Mouse (Mus musculus) layer of hippocampus, postnatal 25 days (tissue): ENCODE data around the gene Cuedc2. TPM values are rescaled to one million over a fixed set of nuclear protein-coding genes. Genes with fewer than 3 reads are reported as not detected.

Experiments
- DNase-seq, 2 experiments: peaks; one replicate each; pipeline ENCODE4 v3.0.0; 2022; ENCODE audit warnings: mixed read lengths in 2 of 2, low spot score in 1 of 2; ENCODE audit errors: extremely low spot score in 1 of 2
- total RNA-seq, 2 experiments: library from RNA; stranded (reverse); gene quantifications; 2 replicates each; pipeline ENCODE4 v1.2.3; 2021

The Cuedc2 gene
- total RNA-seq, 2 experiments from 2014 or later, result 164 to 189 TPM

DNA sequence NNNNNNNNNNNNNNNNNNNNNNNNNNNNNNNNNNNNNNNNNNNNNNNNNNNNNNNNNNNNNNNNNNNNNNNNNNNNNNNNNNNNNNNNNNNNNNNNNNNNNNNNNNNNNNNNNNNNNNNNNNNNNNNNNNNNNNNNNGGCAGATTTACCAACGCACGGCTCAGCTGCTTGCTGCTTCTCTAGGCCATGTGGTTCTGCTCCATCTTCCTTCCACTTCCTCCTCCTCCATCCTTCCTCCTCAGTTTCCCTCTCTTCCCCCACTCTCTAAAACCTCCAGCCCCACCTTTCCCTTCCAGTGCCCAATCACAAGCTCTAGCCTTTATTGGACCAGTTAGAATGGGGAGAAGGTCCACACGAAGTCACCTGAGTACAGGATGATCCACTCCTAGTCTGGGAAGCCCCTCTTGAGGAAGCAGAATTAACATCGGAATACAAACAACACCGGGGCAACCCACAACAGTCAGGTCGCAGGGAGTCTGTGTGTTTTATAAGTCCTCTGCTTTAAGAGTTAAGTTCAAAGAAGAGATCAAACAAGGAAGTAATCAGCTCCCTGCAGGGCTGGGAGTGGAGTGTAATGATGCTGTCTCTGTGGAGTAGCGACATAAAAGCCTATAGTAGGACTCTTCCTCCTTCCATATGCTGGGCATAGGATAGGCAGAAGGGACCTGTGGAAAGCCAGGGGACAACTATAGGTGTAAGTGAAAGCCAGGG, 6.4 kb upstream of the Cuedc2 start:
- no peak for DNase-seq

DNA sequence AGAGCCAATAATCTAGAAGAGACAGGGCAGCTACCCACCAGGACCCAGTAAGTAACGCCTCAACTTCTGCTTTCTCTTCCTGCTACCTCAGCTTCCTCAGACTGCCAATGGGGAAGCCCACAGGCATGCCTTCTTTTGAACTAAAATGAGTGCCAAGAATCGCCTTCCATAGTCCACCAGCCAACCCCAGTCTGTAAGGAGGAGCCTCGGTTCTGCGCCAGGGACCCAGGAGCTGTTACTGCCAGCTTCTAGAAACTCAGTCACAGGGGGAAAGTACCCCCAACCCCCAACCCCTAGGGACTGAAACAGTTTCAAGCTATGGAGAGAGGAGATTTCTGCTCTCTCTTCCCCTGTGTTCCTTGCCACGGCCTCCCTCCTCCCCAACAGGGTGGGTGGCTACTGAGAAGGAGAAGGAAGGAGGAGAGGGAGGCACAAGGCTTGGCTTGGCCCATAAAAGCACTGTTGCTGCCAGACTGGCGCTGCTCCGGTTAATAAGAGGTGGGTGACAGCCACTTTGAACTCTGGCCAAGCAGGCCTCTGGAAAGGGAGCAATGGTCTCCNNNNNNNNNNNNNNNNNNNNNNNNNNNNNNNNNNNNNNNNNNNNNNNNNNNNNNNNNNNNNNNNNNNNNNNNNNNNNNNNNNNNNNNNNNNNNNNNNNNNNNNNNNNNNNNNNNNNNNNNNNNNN, 927 bp upstream of the Cuedc2 start:
- no peak for DNase-seq

DNA sequence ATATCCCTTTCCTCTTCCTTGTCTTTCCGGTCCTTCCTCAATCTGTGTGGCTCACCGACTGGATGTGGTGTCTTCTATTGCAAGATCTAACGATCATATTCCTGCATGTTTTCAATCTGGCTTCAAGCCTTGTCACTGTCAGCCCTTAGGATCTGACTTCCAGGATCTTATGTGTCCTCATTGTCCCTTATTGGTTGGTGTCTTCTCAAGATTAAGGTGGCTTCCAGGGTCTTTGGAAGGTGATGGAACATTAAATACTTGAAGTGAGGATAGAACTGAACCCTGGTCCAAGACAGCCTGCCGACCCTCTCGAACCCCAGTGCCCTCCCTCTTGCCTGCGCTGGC, 412 bp upstream of the Cuedc2 start:
- no peak for DNase-seq

DNA sequence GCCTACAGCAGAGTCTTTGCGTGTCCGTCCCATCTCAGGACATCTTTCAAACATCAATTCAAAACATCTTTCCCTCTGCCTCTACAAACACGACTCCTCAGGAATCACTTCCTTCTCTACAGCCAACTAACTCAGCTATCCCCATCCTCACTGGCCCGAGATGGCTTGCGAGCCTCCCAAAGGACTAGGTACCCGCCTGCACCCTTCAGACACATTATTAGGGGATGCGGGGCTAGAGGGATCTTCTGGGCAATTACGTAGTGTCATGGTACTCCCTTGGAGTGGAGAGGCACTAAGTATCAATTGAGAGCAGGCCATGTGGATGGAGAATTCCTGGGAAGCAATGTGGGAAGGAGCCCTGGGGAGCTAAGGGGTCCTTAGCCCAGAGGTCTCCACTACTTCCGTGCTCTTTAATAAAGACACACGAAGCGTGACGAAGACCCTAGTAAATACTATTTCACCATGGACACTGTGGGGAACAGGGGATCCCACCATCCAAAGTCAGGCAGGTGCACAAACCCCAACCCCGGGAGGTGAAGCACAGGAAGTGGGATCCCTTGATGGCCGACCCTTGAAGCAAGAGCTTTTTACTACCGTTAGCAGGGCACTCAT, 677 bp downstream of the Cuedc2 start:
- no peak for DNase-seq

DNA sequence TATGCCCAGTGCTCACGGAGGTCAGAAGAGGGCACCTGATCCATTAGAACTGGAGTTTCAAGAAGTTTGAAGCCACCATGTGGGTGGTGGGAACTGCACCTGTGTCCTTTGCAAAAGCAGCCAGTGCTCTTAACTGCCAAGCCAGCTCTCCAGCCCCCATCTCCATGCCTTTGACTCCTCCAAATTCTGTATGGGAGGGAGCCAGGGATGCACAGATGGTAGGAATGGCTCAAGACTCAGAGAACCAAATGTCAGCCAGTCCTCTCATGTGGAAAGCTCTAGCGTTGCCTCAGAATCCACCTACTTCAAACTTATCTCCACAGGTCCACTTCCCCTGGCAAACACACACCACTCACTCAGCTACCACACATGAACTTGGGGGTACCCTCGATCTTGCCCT, 4.6 kb downstream of the Cuedc2 start:
- DNase-seq, result no peak

DNA sequence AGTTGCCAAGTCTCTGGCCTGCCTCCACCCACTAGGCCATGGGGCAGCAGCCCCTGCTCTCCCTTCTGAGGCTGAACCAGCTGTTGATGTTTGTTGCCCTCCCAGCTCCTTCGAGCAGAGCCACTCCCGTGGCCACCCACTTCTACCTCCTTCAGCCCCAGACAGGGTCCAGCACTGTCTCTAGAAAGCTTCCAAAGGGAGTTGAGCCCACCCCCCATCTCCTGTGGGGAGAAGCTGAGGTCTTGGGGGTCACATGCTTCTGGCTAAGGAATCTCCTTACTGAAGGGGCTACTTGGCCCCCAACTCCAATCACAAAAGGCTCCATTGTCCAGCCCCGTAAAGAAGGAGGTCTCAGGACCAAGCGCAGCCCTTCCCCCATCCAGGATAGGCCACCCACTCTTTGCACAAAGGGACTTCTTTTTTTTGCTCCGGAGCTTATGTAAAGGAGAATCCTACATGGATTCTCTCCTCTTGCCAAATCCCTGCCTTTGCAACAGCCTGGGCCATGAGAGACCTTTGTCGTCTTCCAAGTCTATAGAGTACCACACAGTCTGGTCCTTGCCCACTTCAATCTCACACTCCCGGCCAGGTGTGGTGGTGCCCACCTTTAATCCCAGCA, 5.7 kb downstream of the Cuedc2 start:
- no peak for DNase-seq

DNA sequence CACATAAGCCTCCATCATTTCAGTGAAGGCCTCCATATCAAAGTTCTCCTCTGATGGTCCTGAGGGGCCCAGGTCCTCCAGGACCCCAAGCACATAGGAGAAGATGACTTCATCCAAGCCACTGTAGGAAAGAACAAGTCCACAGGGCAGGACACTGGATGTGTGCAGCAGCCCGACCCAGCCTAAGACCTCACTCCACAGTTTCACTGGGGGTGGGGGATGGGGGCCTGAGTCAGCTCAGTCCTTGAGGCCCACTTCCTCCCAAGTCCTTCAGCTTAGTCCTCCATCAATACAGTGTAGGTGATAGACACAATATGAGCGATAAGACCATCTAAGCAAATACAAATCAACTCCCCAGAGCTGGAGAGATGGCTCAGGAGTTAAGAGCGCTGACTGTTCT, 6.6 kb downstream of the Cuedc2 start:
- DNase-seq, result no peak

DNA sequence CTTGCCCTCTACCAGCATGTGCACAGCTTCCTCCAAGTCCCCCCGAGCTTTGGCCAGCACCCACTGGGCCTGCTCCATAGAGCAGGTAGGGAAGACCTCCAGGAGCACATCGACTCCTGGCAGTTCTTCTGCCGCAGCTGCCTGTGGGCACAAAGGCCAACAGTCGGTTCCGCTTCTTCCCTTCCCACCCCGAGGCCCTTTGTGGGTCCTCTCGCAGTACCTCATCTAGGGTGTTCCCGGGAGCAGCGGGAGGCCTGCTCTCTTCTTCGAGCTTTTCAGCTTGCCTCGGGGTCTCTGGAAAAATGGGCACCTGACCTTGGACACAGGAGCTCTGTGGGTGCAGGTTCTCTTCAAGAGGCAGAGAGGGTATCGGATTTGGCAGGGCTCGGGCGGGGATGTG, 7.2 kb downstream of the Cuedc2 start:
- no peak for DNase-seq

DNA sequence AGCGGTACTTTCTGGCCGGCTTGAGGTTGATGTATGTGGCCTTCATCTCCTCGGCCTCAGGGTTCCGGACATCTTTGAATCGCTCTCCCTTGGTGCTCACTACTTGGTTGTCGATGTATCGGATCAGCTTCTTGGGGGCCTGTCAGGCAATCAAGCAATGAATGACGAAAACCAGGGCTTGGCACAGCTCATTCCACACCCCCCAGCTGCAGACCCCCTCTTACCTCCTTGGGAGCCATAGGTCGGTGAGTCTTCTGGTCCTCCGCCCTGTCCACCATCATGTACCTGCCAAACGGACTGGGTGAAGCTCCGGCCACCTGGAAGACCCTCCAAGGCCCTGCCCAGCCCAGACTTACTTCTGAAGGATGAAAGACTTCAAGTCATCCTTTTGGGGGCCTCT, 7.8 kb downstream of the Cuedc2 start:
- DNase-seq, result no peak

DNA sequence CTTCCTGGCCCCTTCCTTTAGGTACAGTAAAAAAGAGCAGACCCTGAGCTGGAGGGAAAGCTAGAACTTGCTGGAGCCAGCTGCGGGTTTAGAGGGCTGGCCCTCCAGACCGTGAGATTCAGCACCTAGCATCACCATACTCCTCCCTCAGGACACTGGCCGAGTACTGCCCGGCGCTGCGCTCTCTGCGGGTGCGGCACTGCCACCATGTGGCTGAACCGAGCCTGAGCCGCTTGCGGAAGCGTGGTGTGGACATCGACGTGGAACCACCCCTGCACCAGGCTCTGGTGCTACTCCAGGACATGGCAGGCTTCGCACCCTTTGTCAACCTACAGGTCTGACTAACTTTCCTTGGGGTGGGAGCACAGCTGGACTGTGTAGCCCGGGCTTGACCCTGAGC, 8.6 kb downstream of the Cuedc2 start:
- DNase-seq, result peak; percentile 72 to 75

DNA sequence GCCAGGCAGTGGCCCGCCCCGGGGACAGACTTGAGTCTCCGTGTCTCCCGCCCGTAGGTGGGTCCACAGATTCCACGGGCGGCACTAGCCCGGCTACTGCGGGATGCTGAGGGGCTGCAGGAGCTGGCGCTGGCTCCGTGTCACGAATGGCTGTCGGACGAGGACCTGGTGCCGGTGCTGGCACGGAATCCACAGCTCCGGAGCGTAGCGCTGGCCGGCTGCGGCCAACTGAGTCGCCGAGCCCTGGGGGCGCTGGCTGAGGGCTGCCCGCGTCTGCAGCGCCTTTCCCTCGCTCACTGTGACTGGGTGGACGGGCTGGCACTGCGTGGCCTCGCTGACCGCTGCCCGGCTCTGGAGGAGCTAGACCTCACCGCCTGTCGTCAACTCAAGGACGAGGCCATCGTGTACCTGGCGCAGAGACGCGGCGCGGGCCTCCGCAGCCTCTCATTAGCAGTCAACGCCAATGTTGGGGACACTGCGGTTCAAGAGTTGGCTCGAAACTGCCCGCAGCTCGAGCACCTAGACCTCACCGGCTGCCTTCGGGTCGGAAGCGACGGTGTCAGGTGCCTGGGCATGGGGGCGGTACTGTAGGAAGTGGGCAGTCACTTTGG, 9.4 kb downstream of the Cuedc2 start:
- DNase-seq, result no peak

DNA sequence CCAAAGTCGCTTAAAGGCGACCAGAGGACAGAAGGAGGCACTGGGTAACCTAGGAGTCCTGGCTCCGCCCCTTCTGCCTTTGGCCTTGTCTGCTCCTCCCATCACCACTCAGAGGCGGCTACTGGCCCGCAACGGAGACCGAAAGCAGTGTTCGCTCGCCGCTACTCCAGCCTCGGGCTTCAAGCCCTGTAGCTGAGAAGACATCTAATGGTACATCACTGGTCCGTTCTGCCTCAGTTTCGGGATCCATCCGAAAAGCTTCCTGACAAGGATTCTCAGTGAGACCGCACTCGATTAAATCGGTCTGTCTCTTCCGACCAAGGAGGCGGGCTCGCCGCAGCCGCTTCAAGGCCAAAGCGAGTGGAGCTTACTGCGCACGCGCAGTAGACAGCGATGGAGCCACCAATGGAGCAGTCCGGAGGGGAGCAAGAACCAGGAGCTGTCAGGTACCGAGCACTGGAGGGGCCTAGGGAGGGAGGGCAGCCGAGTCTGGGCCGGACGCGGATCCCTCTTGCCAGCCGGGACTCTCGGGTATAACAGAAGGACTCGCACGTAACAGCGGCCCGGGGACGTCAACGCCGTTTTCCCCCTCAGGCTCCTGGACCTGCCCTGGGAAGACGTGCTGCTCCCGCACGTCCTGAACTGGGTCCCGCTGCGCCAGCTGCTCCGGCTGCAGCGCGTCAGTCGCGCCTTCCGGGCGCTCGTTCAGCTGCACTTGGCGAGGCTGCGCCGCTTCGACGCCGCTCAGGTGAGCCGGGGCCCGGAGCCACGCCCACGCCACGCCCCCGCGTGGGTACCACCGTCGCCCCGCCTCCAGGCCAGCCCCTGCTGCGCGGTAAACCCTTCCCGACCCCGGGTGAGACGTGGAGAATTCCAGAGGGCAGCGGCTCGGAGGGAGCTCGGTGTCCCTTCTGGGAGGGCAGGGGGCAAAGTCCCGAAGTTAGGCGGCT, 10.1 kb downstream of the Cuedc2 start, which contains the start of gene Fbxl15:
Gene Fbxl15, plus strand, starts transcription at position 104 of the 950 bp plus-strand sequence.
- DNase-seq, result peak; percentile 85 to 93

DNA sequence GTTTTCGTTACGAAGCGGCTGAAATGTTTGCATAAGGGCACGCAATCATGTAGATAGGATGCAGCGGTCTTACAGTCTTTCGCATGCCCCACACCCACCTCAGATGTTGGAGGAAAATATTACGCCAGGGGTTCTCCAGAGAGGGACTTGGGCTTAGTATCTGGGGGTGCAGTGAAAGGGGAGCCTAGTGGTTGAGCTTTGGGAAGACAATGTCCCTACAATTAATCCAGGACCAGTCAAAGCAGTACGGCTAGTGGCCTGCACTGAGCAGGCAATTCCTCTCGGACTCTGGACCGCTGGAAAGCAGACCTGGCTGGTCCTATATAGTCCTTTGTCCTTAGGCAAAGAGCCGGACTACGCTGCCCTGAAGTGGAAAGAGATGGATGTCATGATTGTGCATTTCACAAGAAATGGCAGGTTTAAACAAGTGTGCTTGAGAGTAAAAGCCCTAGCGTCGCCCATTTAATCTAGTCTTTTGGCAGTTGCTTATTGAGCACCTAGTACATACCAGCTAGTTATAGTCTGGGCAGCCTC, 10.9 kb downstream of the Cuedc2 start:
- no peak for DNase-seq

DNA sequence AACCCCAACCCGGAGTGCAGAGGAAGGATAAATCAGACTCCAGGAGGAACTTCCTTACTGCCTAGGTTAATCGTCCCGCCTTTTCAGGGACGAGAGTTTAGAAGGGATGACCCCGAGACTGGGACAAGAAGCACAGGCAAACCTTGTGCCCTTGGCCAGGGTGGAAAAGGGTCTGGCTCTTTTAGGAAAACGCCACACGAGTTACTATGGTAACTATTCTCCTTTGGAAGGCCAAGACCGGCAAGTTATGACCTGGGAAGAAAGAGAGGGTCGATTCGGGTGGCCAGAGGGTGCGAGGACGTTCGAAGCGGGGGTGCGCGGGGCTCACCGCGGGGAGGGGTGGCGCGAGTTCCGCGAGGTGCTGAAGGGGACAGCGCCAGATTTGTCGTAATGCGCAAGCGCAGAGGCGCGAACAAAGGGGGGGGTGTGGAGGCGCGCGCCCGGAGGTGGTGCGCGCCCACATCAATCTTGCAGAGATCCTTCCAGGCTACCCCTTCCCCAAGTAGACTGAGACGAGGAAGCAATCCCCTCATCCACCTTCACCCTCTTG, 11.7 kb downstream of the Cuedc2 start, which contains the start of gene Psd:
Gene Psd, minus strand, starts transcription at position 401 of the 550 bp plus-strand sequence.
- DNase-seq, result peak in 1 of 2 experiments; percentile 64

DNA sequence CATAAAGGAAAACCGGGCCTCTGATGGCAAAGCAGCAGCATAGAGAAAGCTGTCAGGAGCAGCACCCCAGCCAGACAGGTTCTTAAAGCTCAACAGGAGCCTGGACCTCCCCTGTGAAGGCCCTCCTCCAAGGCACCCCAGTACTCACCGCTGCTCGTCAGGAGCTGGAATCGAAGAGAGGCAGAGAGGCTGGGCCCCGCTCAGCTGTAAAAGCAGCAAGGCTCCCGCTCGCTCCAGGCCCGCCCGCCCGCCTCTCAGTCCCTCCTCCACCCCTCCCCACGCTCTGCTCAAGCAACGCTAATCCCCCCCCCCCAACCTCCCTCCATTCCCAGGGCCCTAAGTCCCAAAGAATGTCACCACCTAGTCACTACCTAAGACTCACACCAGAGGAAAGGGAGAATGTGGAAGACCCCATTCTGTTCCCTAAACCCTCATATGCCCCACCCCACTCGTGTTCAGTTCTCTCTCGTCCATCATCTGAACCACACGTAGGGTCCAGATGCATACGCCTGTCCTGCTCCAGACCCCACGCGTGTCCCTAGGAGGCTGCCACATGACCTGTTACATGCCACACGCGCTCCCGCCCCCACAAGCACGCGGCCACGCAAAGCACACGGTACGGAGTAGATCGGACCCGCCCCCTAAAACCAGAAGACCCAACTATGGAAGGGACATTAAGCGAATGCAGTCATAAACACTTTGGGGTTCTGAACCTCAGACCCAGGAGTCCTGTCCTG, 12.3 kb downstream of the Cuedc2 start:
- DNase-seq, result no peak

DNA sequence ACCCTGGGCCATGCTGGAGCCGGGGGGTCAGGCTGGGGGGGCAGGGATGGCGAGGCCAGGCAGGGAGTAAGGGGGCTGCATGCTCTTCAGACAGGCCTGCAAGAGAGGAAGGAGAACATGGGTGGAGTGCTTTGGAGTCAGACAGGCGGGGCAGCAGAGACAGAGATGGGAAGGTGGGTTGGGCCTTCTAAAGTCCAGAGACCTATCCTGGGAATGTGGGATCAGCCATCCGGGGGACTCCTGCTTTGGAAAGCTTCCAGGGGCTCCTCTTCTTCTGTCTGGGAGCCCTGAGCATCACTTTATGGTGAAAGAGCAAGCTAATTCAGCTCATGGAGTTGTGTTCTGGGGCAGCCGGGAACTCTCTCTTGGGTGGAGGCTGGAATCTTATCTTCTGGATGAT, 13.6 kb downstream of the Cuedc2 start:
- no peak for DNase-seq

DNA sequence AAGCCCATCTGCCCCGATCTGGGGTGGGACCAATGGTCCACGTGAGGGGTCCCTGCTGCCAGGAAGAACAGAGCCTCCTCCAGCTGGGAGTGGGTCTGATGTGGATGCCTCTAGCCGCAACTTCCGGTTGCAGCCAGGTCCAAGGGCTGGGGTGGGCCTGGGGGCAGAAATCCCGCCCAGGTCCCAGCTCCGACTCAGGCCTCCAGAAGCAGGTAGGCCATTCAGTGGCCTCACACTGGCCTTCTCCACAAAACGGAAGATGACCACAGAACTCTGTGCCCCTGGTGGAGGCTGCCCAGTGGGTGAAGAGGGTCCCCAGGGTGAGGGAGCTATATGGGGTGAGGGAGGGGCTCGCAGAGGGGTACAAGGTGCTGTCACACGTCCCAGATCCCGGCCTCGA, 14.1 kb downstream of the Cuedc2 start:
- no peak for DNase-seq

DNA sequence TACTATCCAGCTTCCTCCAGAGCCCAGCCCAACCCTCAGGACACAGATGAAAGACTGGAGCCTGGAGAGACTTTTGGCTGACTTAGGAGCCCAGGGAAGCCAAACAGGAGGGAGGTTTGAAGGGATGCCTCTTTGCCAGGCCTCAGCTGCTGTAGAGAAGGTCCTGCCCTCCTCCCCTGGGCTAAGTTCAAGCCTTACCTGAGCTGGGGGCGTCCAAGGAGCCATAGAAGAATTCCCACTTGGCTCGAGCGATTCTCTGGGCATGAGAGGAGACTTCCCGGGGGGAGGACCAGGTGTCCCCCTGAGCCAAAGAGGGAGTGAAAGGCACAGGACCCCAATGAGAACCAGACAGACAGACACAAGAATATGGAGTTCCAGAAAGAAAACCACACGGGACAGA, 14.8 kb downstream of the Cuedc2 start:
- no peak for DNase-seq
